Mouse (Mus musculus): ENCODE results near the gene Ap5s1. TPM values are rescaled to one million over a fixed set of nuclear protein-coding genes. Genes with fewer than 3 reads are reported as not detected.

Ap5s1 gene
- polyA plus RNA-seq, 1 experiment from 2014 or later: 34.7 TPM

GRCm38 (mm10) chr2:131209125-131209795, 2.4 kb downstream of the Ap5s1 start:
- Histone ChIP-seq H3K36me3 (ENCODE audit: control insufficient read depth, insufficient read depth, low read length) (no peaks in the 10 kb centered on the region), H3K27me3 (ENCODE audit: control insufficient read depth, insufficient read depth, low read depth, low read length) (no peaks in the 10 kb centered on the region), H3K9ac (ENCODE audit: low read depth, low read length) (peak overlapping the region; percentile 73), H3K4me2 (ENCODE audit: low read length) (peak overlapping the region; percentile 68), H3K4me1 (ENCODE audit: control insufficient read depth, insufficient read depth, low read length) (peaks cover 14% of the 10 kb centered on the region), H3K27ac (ENCODE audit: low read length) (peak overlapping the region; percentile 94), H3K4me3 (ENCODE audit: low read depth, low read length) (peak overlapping the region; percentile 59), H3K9me3 (replicated peaks; ENCODE audit: control insufficient read depth, low read length, poor library complexity, severe bottlenecking) (no peaks in the 10 kb centered on the region)
- peak; percentile 29 for ATAC-seq
- 76% methylated on average over 4 of the region's 4 CpGs for WGBS

- H3K27ac ChIP-seq (ENCODE audit: low read length): peak overlapping the region; percentile 94
- no peaks in the 10 kb centered on the region for H3K9me3 ChIP-seq (replicated peaks; ENCODE audit: control insufficient read depth, low read length, poor library complexity, severe bottlenecking)
- no peaks in the 10 kb centered on the region for H3K27me3 ChIP-seq (ENCODE audit: control insufficient read depth, insufficient read depth, low read depth, low read length)
- H3K4me1 ChIP-seq (ENCODE audit: control insufficient read depth, insufficient read depth, low read length): peaks cover 14% of the 10 kb centered on the region
- H3K9ac ChIP-seq (ENCODE audit: low read depth, low read length): peak overlapping the region; percentile 73
- WGBS: under 1% methylated on average over 50 of the region's 50 CpGs
- H3K4me2 ChIP-seq (ENCODE audit: low read length): peak overlapping the region; percentile 68
- no peaks in the 10 kb centered on the region for H3K36me3 ChIP-seq (ENCODE audit: control insufficient read depth, insufficient read depth, low read length)
- H3K4me3 ChIP-seq (ENCODE audit: low read depth, low read length): peak overlapping the region; percentile 59
- ATAC-seq: peak; percentile 98
Measured at GRCm38 (mm10) chr2:131209969-131210792, 3.3 kb downstream of the Ap5s1 start.

GRCm38 (mm10) chr2:131211026-131211615, 4.2 kb downstream of the Ap5s1 start:
- peak overlapping the region; percentile 59 for H3K4me3 ChIP-seq (ENCODE audit: low read depth, low read length)
- peaks cover 14% of the 10 kb centered on the region for H3K4me1 ChIP-seq (ENCODE audit: control insufficient read depth, insufficient read depth, low read length)
- ATAC-seq: no peak
- peak overlapping the region; percentile 73 for H3K9ac ChIP-seq (ENCODE audit: low read depth, low read length)
- H3K4me2 ChIP-seq (ENCODE audit: low read length): peak overlapping the region; percentile 68
- no peaks in the 10 kb centered on the region for H3K9me3 ChIP-seq (replicated peaks; ENCODE audit: control insufficient read depth, low read length, poor library complexity, severe bottlenecking)
- H3K27me3 ChIP-seq (ENCODE audit: control insufficient read depth, insufficient read depth, low read depth, low read length): no peaks in the 10 kb centered on the region
- 72% methylated on average over 9 of the region's 9 CpGs for WGBS
- no peaks in the 10 kb centered on the region for H3K36me3 ChIP-seq (ENCODE audit: control insufficient read depth, insufficient read depth, low read length)
- H3K27ac ChIP-seq (ENCODE audit: low read length): peak overlapping the region; percentile 94

- no peak overlapping the region for H3K9ac ChIP-seq (ENCODE audit: low read depth, low read length)
- ATAC-seq: no peak
- 78% methylated on average over 7 of the region's 7 CpGs for WGBS
- no peaks in the 10 kb centered on the region for H3K27me3 ChIP-seq (ENCODE audit: control insufficient read depth, insufficient read depth, low read depth, low read length)
- H3K9me3 ChIP-seq (replicated peaks; ENCODE audit: control insufficient read depth, low read length, poor library complexity, severe bottlenecking): no peaks in the 10 kb centered on the region
- no peaks in the 10 kb centered on the region for H3K36me3 ChIP-seq (ENCODE audit: control insufficient read depth, insufficient read depth, low read length)
- no peak overlapping the region for H3K4me2 ChIP-seq (ENCODE audit: low read length)
- H3K27ac ChIP-seq (ENCODE audit: low read length): no peak overlapping the region
- no peak overlapping the region for H3K4me3 ChIP-seq (ENCODE audit: low read depth, low read length)
- peaks cover 14% of the 10 kb centered on the region for H3K4me1 ChIP-seq (ENCODE audit: control insufficient read depth, insufficient read depth, low read length)
Measured at GRCm38 (mm10) chr2:131213773-131214172, 6.9 kb downstream of the Ap5s1 start.

GRCm38 (mm10) chr2:131215941-131216858, 9.3 kb downstream of the Ap5s1 start:
- no peaks in the 10 kb centered on the region for H3K27me3 ChIP-seq (ENCODE audit: control insufficient read depth, insufficient read depth, low read depth, low read length)
- no peak overlapping the region for H3K27ac ChIP-seq (ENCODE audit: low read length)
- H3K4me1 ChIP-seq (ENCODE audit: control insufficient read depth, insufficient read depth, low read length): peaks cover 5% of the 10 kb centered on the region
- WGBS: 91% methylated on average over 7 of the region's 7 CpGs
- no peak for ATAC-seq
- no peaks in the 10 kb centered on the region for H3K36me3 ChIP-seq (ENCODE audit: control insufficient read depth, insufficient read depth, low read length)
- no peak overlapping the region for H3K9ac ChIP-seq (ENCODE audit: low read depth, low read length)
- no peak overlapping the region for H3K4me2 ChIP-seq (ENCODE audit: low read length)
- H3K9me3 ChIP-seq (replicated peaks; ENCODE audit: control insufficient read depth, low read length, poor library complexity, severe bottlenecking): no peaks in the 10 kb centered on the region
- H3K4me3 ChIP-seq (ENCODE audit: low read depth, low read length): no peak overlapping the region

- Histone ChIP-seq H3K36me3 (ENCODE audit: control insufficient read depth, insufficient read depth, low read length) (no peaks in the 10 kb centered on the region), H3K27me3 (ENCODE audit: control insufficient read depth, insufficient read depth, low read depth, low read length) (no peaks in the 10 kb centered on the region), H3K9me3 (replicated peaks; ENCODE audit: control insufficient read depth, low read length, poor library complexity, severe bottlenecking) (no peaks in the 10 kb centered on the region), H3K27ac (ENCODE audit: low read length) (no peak overlapping the region), H3K9ac (ENCODE audit: low read depth, low read length) (no peak overlapping the region), H3K4me3 (ENCODE audit: low read depth, low read length) (no peak overlapping the region), H3K4me2 (ENCODE audit: low read length) (no peak overlapping the region), H3K4me1 (ENCODE audit: control insufficient read depth, insufficient read depth, low read length) (no peaks in the 10 kb centered on the region)
- no peak for ATAC-seq
- WGBS: 80% methylated on average over 4 of the region's 4 CpGs
Measured at GRCm38 (mm10) chr2:131220030-131220429, 13.2 kb downstream of the Ap5s1 start.

- no peak overlapping the region for H3K4me2 ChIP-seq (ENCODE audit: low read length)
- WGBS: 78% methylated on average over 3 of the region's 3 CpGs
- H3K4me3 ChIP-seq (ENCODE audit: low read depth, low read length): no peak overlapping the region
Measured at GRCm38 (mm10) chr2:131221853-131222515, 15.1 kb downstream of the Ap5s1 start.

GRCm38 (mm10) chr2:131222562-131222961, 15.7 kb downstream of the Ap5s1 start:
- no peak overlapping the region for H3K4me3 ChIP-seq (ENCODE audit: low read depth, low read length)
- WGBS: 67% methylated on average over 5 of the region's 5 CpGs
- no peaks in the 10 kb centered on the region for H3K4me1 ChIP-seq (ENCODE audit: control insufficient read depth, insufficient read depth, low read length)
- no peaks in the 10 kb centered on the region for H3K9me3 ChIP-seq (replicated peaks; ENCODE audit: control insufficient read depth, low read length, poor library complexity, severe bottlenecking)
- H3K27ac ChIP-seq (ENCODE audit: low read length): no peak overlapping the region
- H3K36me3 ChIP-seq (ENCODE audit: control insufficient read depth, insufficient read depth, low read length): no peaks in the 10 kb centered on the region
- no peak overlapping the region for H3K9ac ChIP-seq (ENCODE audit: low read depth, low read length)
- ATAC-seq: no peak
- no peaks in the 10 kb centered on the region for H3K27me3 ChIP-seq (ENCODE audit: control insufficient read depth, insufficient read depth, low read depth, low read length)
- H3K4me2 ChIP-seq (ENCODE audit: low read length): no peak overlapping the region

More at GRCm38 (mm10) chr2:131221853-131222515, 15.1 kb downstream of the Ap5s1 start:
- no peak overlapping the region for H3K27ac ChIP-seq (ENCODE audit: low read length)
- no peaks in the 10 kb centered on the region for H3K9me3 ChIP-seq (replicated peaks; ENCODE audit: control insufficient read depth, low read length, poor library complexity, severe bottlenecking)
- no peak overlapping the region for H3K9ac ChIP-seq (ENCODE audit: low read depth, low read length)
- no peaks in the 10 kb centered on the region for H3K27me3 ChIP-seq (ENCODE audit: control insufficient read depth, insufficient read depth, low read depth, low read length)
- no peak for ATAC-seq
- no peaks in the 10 kb centered on the region for H3K36me3 ChIP-seq (ENCODE audit: control insufficient read depth, insufficient read depth, low read length)
- H3K4me1 ChIP-seq (ENCODE audit: control insufficient read depth, insufficient read depth, low read length): no peaks in the 10 kb centered on the region

All from midbrain, embryonic 16.5 days (tissue).